Mouse (Mus musculus): ENCODE measurements around the gene Efna1.
A peak's percentile ranks its signal among the peaks of the same experiment; 100 is the strongest.

Efna1 gene

GRCm38 (mm10) chr3:89270051-89270755, 10.7 kb downstream of the Efna1 start, which contains the start of gene Slc50a1:
Gene Slc50a1 (minus strand): TSS chr3:89270570.
- H3K4me3 ChIP-seq (replicated peaks; ENCODE audit: low read length), result peak within 1 kb of the TSS; percentile 73
- TF ChIP-seq NANOG (IDR thresholded peaks at IDR 0.05; ENCODE audit: borderline replicate concordance, low read length) (no peak), POU5F1 (IDR thresholded peaks at IDR 0.05; ENCODE audit: borderline replicate concordance, low read length) (no peak), CTCF (conservative IDR thresholded peaks at IDR 0.05; ENCODE audit: low read length) (no peak)
- H3K9me3 ChIP-seq (ENCODE audit: low read length), result no peaks in the 10 kb centered on the region
- peaks cover 63% of the 10 kb centered on the region for H3K4me1 ChIP-seq (replicated peaks; ENCODE audit: low read depth, low read length)
- peaks cover 18% of the 10 kb centered on the region for H3K36me3 ChIP-seq (ENCODE audit: insufficient read depth, low read length)
- peaks cover 24% of the 10 kb centered on the region for H3K27me3 ChIP-seq (ENCODE audit: insufficient read depth, low read length)

- no peak for TF ChIP-seq POU5F1 (IDR thresholded peaks at IDR 0.05; ENCODE audit: borderline replicate concordance, low read length)
- TF ChIP-seq NANOG (IDR thresholded peaks at IDR 0.05; ENCODE audit: borderline replicate concordance, low read length), result no peak
- no peak for TF ChIP-seq CTCF (conservative IDR thresholded peaks at IDR 0.05; ENCODE audit: low read length)
- H3K36me3 ChIP-seq (ENCODE audit: insufficient read depth, low read length), result peaks cover 16% of the 10 kb centered on the region; the same call in 1 of the 2 replicates
- no peaks in the 10 kb centered on the region for H3K9me3 ChIP-seq (ENCODE audit: low read length)
- H3K4me3 ChIP-seq (replicated peaks; ENCODE audit: low read length), result peak overlapping the region; percentile 39
- peaks cover 63% of the 10 kb centered on the region for H3K4me1 ChIP-seq (replicated peaks; ENCODE audit: low read depth, low read length)
- H3K27me3 ChIP-seq (ENCODE audit: insufficient read depth, low read length), result peaks cover 22% of the 10 kb centered on the region
Observed at GRCm38 (mm10) chr3:89268916-89269315, 12.0 kb downstream of the Efna1 start.

GRCm38 (mm10) chr3:89266439-89266893, 14.5 kb downstream of the Efna1 start:
- TF ChIP-seq NANOG (IDR thresholded peaks at IDR 0.05; ENCODE audit: borderline replicate concordance, low read length) (no peak), POU5F1 (IDR thresholded peaks at IDR 0.05; ENCODE audit: borderline replicate concordance, low read length) (no peak), CTCF (conservative IDR thresholded peaks at IDR 0.05; ENCODE audit: low read length) (no peak)
- H3K4me3 ChIP-seq (replicated peaks; ENCODE audit: low read length), result peak overlapping the region; percentile 94
- H3K27me3 ChIP-seq (ENCODE audit: insufficient read depth, low read length), result peaks cover 22% of the 10 kb centered on the region
- H3K9me3 ChIP-seq (ENCODE audit: low read length), result no peaks in the 10 kb centered on the region
- peaks cover 14% of the 10 kb centered on the region; the same call in 1 of the 2 replicates for H3K36me3 ChIP-seq (ENCODE audit: insufficient read depth, low read length)
- peaks cover 63% of the 10 kb centered on the region for H3K4me1 ChIP-seq (replicated peaks; ENCODE audit: low read depth, low read length)

GRCm38 (mm10) chr3:89262417-89262816, 18.5 kb downstream of the Efna1 start:
- peaks cover 8% of the 10 kb centered on the region for H3K27me3 ChIP-seq (ENCODE audit: insufficient read depth, low read length)
- no peaks in the 10 kb centered on the region for H3K9me3 ChIP-seq (ENCODE audit: low read length)
- H3K36me3 ChIP-seq (ENCODE audit: insufficient read depth, low read length), result no peaks in the 10 kb centered on the region
- peaks cover 37% of the 10 kb centered on the region for H3K4me1 ChIP-seq (replicated peaks; ENCODE audit: low read depth, low read length)
- peak overlapping the region; percentile 27; the same call in 1 of the 2 replicates for H3K4me3 ChIP-seq (replicated peaks; ENCODE audit: low read length)
- TF ChIP-seq NANOG (IDR thresholded peaks at IDR 0.05; ENCODE audit: borderline replicate concordance, low read length) (no peak), POU5F1 (IDR thresholded peaks at IDR 0.05; ENCODE audit: borderline replicate concordance, low read length) (no peak), CTCF (conservative IDR thresholded peaks at IDR 0.05; ENCODE audit: low read length) (no peak)

- Histone ChIP-seq H3K27me3 (ENCODE audit: insufficient read depth, low read length) (peaks cover 8% of the 10 kb centered on the region), H3K4me3 (replicated peaks; ENCODE audit: low read length) (no peak overlapping the region), H3K4me1 (replicated peaks; ENCODE audit: low read depth, low read length) (peaks cover 33% of the 10 kb centered on the region), H3K36me3 (ENCODE audit: insufficient read depth, low read length) (no peaks in the 10 kb centered on the region), H3K9me3 (ENCODE audit: low read length) (no peaks in the 10 kb centered on the region)
- TF ChIP-seq CTCF (conservative IDR thresholded peaks at IDR 0.05; ENCODE audit: low read length), result no peak
Observed at GRCm38 (mm10) chr3:89260211-89260610, 20.7 kb downstream of the Efna1 start.

GRCm38 (mm10) chr3:89259076-89259475, 21.9 kb downstream of the Efna1 start, which contains the start of gene Dpm3:
Gene Dpm3 (plus strand): TSS chr3:89259358.
- TF ChIP-seq POU5F1 (IDR thresholded peaks at IDR 0.05; ENCODE audit: borderline replicate concordance, low read length) (no peak), NANOG (IDR thresholded peaks at IDR 0.05; ENCODE audit: borderline replicate concordance, low read length) (no peak), CTCF (conservative IDR thresholded peaks at IDR 0.05; ENCODE audit: low read length) (no peak)
- H3K36me3 ChIP-seq (ENCODE audit: insufficient read depth, low read length), result no peaks in the 10 kb centered on the region
- H3K4me1 ChIP-seq (replicated peaks; ENCODE audit: low read depth, low read length), result peaks cover 39% of the 10 kb centered on the region
- no peak within 1 kb of the TSS for H3K4me3 ChIP-seq (replicated peaks; ENCODE audit: low read length)
- no peaks in the 10 kb centered on the region for H3K9me3 ChIP-seq (ENCODE audit: low read length)
- peaks cover 8% of the 10 kb centered on the region for H3K27me3 ChIP-seq (ENCODE audit: insufficient read depth, low read length)

GRCm38 (mm10) chr3:89256177-89256576, 24.8 kb downstream of the Efna1 start:
- Histone ChIP-seq H3K27me3 (ENCODE audit: insufficient read depth, low read length) (peaks cover 8% of the 10 kb centered on the region), H3K4me1 (replicated peaks; ENCODE audit: low read depth, low read length) (peaks cover 54% of the 10 kb centered on the region), H3K9me3 (ENCODE audit: low read length) (no peaks in the 10 kb centered on the region), H3K36me3 (ENCODE audit: insufficient read depth, low read length) (no peaks in the 10 kb centered on the region), H3K4me3 (replicated peaks; ENCODE audit: low read length) (no peak overlapping the region)
- TF ChIP-seq NANOG (IDR thresholded peaks at IDR 0.05; ENCODE audit: borderline replicate concordance, low read length), result no peak
- no peak for TF ChIP-seq CTCF (conservative IDR thresholded peaks at IDR 0.05; ENCODE audit: low read length)
- TF ChIP-seq POU5F1 (IDR thresholded peaks at IDR 0.05; ENCODE audit: borderline replicate concordance, low read length), result no peak

- H3K9me3 ChIP-seq (ENCODE audit: low read length), result no peaks in the 10 kb centered on the region
- peaks cover 65% of the 10 kb centered on the region for H3K4me1 ChIP-seq (replicated peaks; ENCODE audit: low read depth, low read length)
- H3K4me3 ChIP-seq (replicated peaks; ENCODE audit: low read length), result no peak overlapping the region
- no peak for TF ChIP-seq CTCF (conservative IDR thresholded peaks at IDR 0.05; ENCODE audit: low read length)
- no peak for TF ChIP-seq POU5F1 (IDR thresholded peaks at IDR 0.05; ENCODE audit: borderline replicate concordance, low read length)
- no peak for TF ChIP-seq NANOG (IDR thresholded peaks at IDR 0.05; ENCODE audit: borderline replicate concordance, low read length)
- H3K36me3 ChIP-seq (ENCODE audit: insufficient read depth, low read length), result no peaks in the 10 kb centered on the region
- H3K27me3 ChIP-seq (ENCODE audit: insufficient read depth, low read length), result peaks cover 8% of the 10 kb centered on the region
Observed at GRCm38 (mm10) chr3:89254994-89255393, 25.9 kb downstream of the Efna1 start.
